Mouse (Mus musculus): ENCODE results near the gene Rp9.

The Rp9 gene

DNA sequence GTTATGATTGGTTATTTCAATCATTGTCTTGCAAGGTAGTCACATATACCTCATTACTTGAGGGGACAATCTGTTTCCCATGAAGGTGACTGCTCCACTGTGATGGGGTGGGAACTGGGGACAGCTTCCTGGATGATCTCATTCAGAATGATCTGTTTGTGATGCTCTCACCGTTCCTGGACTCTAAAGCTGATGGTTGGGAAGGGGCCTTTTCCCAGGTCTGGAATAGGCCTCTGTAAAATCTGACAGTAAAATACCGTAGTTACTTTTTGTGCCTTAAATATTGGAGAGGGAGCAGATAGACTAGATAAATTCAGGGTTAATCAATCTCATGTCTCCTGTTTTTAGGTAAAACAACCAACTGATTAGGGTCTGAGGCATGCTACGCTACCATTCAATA is at the start of gene Rp9:
Gene Rp9 (minus strand): TSS at position 101 of the 400 bp plus-strand sequence.
- no peak for DNase-seq (ENCODE audit: low spot score)

DNA sequence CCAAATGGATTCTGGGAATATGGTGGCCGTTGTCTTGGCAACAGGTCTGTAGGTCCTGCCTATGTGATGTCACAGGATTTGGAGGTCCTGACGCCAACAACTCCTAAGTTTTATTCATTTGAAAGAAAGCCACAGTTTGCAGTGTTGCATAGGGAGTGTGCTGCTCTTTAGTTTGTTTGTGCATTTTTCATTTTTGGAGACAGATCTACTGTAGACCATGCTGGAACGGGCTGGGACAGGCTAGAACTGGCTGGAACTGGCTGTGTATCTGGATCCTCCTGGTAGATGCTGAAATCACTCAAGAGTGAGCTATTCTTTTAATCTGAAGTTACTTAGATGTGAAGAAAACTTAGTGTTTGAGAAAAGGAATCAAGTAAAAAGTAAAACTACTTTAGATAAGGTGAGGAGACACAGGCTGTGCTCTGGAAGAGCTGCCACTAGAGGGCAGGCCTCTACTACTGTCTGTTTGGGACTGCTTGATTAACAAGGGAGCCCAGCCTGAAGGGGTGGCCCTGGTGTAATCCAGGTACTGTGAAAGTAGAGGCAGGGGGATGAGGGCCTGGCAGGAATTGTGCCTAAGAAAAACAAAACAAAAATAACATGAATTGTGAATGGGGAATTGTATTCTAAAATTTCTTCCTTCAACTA is 49.0 kb upstream of the Rp9 start:
- DNase-seq (ENCODE audit: low spot score), result peak; percentile 84

DNA sequence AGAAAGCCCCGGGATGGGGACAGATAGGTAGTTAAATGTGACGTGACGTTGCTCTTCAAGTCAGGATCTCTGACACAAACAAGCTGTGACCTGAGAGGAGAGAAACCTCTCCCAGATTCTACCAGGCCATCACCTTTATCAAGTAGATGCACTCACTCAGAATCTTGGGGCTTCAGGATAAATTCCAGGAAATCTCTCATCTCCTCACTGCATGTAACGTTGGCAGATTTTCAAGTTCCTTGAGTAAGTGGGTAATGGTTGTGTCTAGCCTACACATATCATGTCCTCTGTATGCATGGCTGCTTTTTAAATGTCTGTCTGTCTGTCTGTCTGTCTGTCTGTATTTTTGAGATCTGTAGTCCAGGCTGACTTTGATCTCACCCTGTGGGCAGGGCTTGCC is 45.5 kb upstream of the Rp9 start:
- DNase-seq (ENCODE audit: low spot score), result no peak

DNA sequence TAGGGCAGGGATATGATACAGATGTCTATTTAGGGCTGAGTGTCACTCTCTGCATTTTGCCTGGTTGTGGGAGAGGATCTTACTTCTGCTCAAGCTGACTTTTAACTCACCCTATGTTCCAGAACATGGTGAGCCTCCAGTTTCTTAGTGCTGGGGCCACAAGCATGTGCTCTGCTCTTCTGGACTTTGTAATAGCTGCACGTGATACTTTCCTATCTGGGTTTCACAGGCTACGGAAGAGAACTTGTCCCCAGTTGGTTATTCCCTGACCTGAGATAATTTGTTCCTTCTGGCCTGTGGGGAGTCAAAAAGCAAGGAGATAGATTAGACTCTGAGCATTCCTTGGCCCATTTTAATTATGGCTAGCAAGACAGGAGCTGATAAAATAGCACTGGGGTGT is 36.0 kb upstream of the Rp9 start:
- DNase-seq (ENCODE audit: low spot score), result no peak

DNA sequence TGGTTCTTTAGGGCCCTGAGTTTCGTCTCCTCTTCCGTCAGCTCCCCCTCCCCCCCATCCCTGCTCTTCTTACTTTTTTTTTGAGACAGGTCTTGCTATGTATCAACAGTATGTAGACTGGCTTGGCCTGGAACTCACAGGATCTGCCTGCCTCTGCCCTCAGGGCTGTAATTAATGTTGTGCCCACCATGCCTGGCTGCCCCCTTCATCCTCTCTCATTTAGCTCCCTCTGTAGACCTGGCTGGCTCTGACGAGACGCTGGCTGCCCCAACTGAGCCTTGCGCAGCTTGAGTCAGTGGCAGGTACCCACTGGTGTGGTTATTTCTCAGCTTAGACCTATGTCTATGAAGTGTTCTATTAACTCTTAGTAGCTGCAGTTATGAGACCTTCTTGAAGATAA is 34.0 kb upstream of the Rp9 start:
- no peak for DNase-seq (ENCODE audit: low spot score)

DNA sequence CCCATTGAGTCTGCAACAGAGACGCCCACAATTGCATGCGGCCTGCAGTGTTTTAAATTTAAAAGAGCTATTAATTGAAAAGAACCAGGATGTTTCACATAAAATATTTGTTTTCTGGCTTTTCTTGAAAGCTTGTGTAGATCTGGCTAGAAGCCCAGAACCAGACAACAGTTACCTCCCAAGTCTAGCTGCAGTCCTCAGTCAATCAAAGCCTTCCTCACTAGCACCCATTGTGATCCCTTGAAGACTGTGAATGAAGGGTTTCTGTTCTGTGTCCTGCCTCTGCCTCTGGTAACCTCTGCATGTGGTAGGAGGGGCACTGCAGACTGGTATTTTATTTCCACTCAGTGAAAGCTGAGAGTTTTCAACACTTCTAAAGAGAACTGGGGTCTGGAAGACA is 33.4 kb upstream of the Rp9 start:
- DNase-seq (ENCODE audit: low spot score), result no peak

DNA sequence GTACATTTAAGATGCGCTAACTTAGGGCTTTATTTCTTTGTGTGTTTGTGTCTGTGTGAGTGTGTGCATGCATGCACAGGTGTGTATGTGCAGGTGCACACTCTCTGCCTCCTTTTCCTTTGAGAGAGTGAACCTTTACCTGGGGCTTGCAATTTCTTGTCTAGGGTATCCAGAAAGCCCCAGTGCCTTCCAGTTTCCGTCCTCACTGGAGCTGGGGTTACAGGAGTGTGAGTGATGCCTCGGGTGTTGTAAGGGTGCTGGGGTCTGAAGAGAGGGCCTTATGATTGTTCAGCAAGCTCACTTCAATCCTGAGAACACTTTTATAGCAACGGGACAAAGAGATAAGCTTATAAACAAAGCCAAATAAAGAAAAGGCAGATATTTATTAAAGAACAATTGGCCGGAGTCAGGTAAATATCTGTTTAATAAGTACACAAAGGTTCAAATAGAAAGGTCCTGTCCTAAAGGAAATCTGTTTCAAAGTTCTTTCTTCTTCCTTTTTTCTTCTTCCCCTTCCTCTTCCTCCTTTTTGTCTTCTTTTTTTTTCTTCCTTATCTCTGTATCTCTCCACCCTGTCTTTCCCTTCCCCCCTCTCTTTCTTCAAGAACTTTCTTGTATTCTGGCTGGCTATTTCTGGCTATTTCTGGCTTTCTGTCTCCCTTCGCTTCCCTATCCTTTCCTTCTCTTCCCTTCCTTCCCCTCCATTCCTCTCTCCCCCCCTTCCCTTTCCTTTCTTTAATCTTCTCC is 27.7 kb upstream of the Rp9 start:
- DNase-seq (ENCODE audit: low spot score), result no peak

DNA sequence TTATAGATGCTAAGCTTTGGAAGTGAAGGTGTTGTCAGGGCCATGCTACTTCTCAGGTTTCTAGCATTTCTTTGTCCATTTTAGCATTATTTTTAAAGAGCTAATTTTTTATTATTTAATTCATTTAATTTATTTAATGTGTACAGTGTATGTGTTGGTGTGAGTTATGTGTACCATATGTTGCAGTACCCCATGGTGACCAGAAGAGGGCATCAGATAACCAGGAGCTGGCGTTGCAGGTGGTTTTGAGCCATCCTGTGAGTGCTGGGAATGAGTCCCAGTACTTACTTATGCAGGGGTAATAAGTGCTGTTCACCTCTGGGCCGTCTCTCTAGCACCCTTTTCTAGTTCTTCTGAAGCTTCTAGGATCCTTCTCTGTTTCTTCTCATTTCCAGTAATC is 25.6 kb upstream of the Rp9 start:
- DNase-seq (ENCODE audit: low spot score), result no peak

DNA sequence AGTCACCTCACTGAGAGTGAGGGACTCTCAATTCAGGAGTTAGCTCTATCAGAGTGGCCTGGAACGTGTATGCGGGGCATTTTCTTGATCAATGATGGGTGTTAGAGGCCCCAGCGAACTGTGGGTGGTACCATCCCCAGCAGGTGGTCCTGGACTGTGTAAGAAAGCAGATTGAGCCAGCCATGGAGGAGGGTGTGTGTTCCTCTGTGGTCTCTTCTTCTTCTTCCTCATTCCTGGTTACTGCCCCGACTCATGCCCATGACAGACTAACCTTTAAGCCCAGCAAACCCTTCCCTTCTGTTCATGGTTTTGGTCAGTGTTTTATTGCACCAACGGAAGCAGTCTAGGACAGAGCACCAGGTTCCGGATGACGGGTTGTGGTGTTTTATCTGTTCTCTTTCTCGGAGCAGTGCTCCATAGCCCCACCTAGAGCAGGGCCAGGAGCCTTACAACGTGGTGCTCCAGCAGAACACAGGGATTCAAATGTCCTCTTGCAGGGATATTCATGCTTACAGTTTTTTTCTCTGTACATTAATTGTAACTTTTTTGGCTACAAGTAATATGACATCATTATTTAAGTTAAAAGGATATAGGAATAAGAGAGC is 24.8 kb upstream of the Rp9 start:
- no peak for DNase-seq (ENCODE audit: low spot score)

DNA sequence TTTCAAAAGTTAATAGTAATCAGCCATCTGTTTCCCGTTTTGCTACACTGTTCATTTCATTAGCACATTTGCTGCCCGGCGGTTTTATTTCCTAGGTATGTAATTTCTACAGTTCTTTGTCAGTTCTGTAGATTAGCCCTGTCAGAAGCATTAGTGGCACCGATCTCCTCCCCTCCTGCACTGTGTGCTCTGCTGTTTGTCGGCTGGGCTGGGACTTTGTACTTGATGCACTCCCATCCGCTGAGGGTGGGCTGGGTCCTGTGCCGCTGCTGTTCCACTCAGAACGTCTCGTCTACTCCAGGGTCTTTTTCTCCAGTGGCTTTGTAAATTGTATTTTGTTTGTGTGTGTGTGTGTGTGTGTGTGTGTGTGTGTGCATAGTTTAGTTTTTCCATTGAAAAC is 19.4 kb upstream of the Rp9 start:
- DNase-seq (ENCODE audit: low spot score), result no peak

DNA sequence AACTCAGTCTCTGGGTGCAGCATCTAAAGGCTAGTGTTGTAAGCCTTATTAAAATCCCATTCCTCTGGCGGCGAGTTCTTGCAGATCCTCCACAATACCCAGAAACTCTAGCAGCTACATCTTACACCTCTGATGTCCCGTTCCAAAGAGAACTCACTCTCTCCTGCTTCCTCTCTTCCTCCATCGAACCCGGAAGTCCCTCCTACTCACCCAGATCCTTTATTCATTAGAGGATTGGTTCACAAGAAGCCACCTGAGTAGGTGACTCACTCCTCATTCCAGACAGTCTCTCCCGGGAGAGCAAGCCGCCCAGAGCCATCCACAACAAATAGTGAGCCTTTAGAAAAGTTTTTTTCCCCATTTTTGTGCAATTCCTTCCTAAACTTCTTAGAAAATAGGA is 16.7 kb upstream of the Rp9 start:
- no peak for DNase-seq (ENCODE audit: low spot score)

DNA sequence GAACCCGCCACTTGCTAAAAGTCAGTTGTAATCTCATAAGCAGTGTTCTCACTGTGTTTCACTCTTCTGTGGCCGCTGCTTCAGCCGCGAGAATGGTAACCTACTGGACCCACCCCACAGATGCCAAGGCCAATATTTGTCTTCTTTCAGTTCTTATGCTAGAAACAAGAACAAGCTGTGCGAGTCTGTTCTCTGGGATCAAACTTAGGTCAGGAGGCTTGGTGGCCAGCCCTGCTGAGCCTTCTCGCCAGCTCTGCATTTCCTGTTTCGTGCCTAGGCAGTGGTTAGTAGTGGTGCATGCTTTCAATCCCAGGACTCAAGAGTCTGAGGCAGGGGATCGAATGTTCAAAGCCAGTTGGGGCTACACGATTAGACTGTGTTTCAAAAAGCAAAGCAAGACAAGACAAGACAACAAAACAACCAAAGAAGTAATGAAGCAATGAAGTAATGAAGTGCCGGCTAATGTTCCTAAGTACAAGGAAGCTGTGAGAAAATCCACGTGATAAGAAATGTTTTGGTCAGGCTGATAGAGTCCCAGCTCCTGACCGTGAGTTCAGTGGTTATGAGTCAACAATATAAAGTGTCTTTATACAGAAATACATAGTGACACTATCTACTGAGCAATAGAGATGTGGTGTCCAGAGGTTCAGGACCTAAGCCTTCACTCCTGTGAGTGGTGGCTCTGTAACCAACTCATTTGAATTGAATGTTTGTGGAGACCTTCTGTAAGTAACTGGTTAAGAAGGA is 15.2 kb upstream of the Rp9 start:
- DNase-seq (ENCODE audit: low spot score), result no peak

DNA sequence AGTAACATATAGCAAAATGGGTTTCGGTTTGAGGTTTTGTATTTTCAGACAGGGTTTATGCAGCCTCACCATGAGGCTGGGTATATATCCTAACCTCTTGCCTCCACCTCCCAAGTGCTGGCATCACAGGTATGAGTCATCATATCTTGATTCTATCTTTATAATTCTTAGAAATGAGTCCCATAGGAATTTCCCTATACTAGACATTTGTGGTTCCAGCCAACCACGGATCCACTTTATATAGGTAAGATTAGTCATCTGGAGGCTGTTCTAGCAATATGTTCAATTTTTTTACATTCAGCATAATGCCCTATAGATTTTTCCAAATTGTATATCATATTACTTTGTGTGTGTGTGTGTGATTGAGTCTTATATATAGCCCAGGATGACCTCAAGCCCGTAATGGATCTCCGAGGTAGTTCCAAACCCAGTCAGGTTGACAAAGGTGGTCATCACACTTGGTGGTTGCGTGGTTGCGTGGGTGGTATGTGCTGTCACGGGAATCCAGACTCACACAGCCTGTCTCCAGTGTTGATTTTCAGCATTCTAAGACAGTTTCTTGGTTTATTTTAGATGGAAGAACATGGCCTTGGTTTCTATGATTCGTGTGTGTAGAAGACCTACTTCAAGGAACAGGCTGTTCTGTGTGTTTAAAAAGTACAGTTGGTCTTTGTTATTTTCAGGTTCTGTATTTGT is 14.5 kb upstream of the Rp9 start:
- no peak for DNase-seq (ENCODE audit: low spot score)

DNA sequence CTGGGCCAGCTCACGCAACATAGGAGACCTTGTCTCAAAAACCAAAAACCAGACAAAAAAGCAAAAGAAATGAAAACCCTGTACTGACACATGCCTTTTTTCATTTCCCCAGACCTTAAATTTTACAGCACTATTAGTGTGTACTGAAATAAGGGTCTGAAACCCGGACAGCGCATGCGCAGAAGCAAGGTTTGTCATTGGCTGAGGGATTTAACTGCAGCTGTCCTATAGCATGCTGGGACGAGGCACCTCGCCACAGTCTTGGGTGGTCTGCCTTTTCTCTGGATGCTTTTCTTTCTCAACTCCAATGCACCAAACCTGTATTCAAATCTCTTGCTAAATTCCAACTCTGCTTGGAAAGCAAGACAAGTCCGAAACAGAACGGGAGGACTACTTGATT is 9.4 kb upstream of the Rp9 start:
- DNase-seq (ENCODE audit: low spot score), result no peak

DNA sequence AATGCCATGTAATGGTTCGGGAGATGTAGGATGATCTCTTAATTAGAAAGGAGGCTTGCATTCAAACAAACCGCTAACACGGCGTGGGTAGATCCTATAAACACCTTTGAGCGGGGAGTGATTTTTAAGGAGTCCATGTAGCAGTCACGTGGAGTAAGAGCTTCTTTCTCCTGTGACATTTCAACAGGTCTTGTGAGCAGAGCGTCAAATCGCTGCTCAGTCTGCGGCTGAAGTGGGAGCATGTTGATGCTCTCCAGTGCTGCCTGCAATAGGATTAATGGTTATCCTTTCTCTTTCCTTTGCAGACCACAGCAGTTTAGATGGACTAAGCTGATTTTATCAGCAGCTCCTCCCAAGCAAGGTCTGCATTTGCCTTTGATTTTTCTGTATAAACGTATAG is 6.7 kb upstream of the Rp9 start:
- DNase-seq (ENCODE audit: low spot score), result peak; percentile 43

DNA sequence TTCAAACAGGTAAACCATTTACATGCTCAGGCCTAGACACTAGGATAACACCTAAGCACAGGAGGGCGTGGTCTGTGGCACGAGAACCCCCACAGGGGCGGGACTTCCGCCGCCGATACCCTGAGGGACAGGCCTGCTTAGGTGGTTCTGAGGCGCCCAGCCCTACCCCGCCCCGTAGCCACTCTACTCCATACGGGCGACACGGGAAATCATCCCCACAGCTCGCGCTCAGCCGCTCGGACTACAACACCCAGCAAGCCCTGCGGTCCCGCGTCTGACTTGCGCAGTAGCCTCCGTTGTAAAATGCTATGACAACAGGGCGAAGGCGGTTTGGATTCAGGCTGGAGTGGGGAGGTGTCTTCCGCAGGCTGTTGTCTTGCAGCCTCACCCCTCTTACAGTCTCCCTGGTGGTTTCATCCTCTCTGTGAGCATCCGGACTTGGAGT is 5.9 kb upstream of the Rp9 start, which contains the start of gene Bbs9:
Gene Bbs9 (plus strand): TSS at position 292 of the 445 bp plus-strand sequence.
- peak; percentile 96 for DNase-seq (ENCODE audit: low spot score)

DNA sequence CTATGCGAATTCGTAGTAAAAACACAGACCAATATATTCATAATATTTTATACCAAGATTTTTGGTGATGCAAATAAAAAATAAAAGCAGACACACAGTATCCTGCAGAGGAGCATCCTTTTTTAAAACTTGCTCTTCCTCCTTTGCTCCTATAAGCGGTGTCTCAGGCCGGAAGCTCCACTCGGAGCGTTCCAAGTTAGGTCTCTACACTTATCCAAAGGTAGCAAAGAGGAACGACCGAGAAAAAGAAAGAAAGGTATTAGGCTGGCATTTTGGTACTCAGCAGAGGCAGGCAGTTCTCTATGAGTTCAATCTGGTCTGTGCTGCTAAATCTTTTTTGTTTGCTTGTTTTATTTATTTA is 664 bp downstream of the Rp9 start:
- no peak for DNase-seq (ENCODE audit: low spot score)

DNA sequence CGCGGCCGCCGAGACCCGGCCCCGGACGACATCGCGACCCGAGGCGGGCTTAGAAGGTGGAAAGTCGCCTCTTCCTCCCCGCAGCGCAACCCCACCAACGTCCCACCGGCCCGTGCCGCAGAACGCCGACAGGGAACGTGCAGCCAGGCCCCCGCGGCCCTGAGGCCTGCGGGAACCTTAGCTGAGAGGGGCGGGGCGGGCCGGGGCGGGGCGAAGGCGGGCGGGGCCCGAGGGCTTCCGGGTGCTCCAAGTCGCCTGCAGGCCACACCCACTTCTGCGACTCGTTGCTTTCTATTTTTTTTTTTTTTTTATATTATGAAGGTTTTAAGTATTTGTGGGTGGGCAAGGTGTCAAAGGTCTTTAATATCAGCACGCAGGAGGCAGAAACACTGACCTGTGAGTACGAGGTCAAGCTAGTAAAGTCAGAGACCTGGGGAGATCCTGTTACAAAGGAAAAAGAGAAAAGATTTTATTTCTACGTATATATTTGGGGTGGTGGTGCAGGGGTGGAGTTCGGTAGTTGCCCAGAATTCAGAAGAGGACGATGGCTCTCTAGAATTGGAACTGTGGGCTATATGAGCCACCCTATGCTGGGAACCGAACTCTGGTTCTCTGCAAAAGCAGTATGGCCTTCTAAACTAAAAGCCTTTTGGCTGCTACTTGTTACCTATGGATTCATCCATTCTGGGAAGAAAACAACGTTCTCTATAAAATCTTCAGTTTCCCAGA is 1.2 kb downstream of the Rp9 start:
- peak; percentile 86 for DNase-seq (ENCODE audit: low spot score)

DNA sequence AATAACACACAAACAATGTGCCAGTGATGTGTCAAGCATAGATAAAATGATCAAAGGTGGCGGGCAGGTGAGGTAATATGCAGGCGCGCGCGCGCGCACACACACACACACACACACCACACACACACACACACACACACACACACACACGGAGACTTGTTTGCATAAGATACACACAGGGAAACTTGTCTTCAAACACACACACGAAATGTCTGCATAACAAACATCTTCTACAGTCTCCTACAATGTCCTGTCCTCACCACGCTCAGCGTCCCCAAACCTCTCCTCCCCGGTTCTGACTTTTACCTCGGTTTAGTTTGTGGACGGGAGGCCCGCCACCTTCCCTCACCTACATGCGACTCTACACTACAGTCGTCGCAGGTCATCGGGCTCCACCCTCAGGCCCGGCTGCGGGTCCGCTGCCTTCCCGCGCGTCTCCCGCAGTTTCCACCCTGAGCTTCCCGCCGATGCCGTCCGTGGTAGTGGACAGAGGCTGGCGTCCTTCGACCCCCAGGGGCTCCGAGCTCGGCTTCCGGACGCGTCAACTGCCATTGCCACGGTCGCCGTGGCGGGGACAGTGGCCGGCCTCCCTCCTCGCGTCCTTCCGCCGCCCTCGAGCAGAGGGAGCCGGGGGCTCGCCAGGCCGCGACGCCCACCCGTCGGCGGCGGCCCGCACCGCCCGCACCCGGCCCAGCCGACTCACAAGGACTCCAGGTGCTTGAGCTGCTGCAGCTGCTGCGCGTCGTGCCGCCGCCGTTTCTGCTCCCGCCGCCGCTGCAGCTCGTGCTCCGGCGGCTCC is 2.0 kb downstream of the Rp9 start:
- DNase-seq (ENCODE audit: low spot score), result peak; percentile 54

DNA sequence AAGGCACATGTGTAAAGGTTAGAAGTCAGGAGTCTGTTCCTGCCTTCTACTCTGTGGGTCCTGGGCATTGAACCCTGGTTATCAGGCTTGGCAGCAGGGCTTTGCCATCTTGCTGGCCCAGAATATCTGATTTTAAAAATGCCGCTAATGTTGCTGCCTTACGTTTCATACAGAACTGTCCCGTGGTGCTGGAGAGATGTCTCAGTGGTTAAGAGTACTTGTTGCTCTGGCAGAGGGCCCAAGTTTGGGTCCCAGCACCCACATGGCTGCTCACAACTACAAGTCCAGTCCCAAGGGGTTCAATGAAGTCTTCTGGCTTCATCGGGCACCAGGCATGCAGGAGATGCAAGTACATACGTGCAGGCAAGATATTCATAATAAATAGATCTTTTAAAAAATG is 3.3 kb downstream of the Rp9 start:
- no peak for DNase-seq (ENCODE audit: low spot score)

DNA sequence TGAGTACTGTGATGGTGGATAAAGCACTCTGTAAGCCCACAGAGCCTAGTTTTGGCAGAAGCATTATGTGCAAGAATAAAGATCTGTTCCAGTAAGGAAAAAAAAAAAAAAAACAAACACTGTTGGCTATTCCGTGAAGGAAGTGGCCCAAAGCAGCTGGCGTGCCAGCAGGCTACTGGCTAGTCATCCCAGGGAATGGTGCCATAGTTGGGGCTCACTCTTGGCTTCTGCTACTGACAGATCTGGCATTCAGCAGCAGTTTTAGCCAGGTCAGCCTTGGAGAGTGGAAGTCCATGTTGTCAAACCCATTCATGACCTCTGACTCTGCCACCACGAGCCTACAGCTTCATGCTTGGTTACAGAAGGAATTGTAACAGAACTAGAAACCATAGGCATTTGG is 7.6 kb downstream of the Rp9 start:
- no peak for DNase-seq (ENCODE audit: low spot score)
